Mouse (Mus musculus) thymus, postnatal 10 days (tissue): Measurements from ENCODE around the gene Ostm1.

Source experiments
- DNase-seq, 2 experiments: peaks; one replicate each; pipeline ENCODE4 v3.0.0; 2021; ENCODE audit warnings: low spot score in 2 of 2

The Ostm1 gene

GRCm38 (mm10) chr10:42582566-42583110, 984 bp upstream of the Ostm1 start:
- DNase-seq: no peak

GRCm38 (mm10) chr10:42583902-42584435, 347 bp downstream of the Ostm1 start:
- no peak for DNase-seq

GRCm38 (mm10) chr10:42584436-42584983, 888 bp downstream of the Ostm1 start:
- DNase-seq: no peak

- no peak for DNase-seq
These were observed 1.5 kb downstream of the Ostm1 start for GRCm38 (mm10) chr10:42585156-42585555.

GRCm38 (mm10) chr10:42585596-42586305, 2.1 kb downstream of the Ostm1 start:
- no peak for DNase-seq

- no peak for DNase-seq
These were observed 4.5 kb downstream of the Ostm1 start for GRCm38 (mm10) chr10:42587961-42588750.

GRCm38 (mm10) chr10:42589505-42589904, 5.9 kb downstream of the Ostm1 start:
- DNase-seq: no peak

GRCm38 (mm10) chr10:42590261-42591184, 6.9 kb downstream of the Ostm1 start:
- no peak for DNase-seq

- no peak for DNase-seq
These were observed 7.8 kb downstream of the Ostm1 start for GRCm38 (mm10) chr10:42591185-42591992.

GRCm38 (mm10) chr10:42591993-42592686, 8.5 kb downstream of the Ostm1 start:
- no peak for DNase-seq

GRCm38 (mm10) chr10:42593201-42593600, 9.6 kb downstream of the Ostm1 start:
- DNase-seq: no peak

GRCm38 (mm10) chr10:42598615-42599014, 15.0 kb downstream of the Ostm1 start:
- no peak for DNase-seq

GRCm38 (mm10) chr10:42601556-42601955, 17.9 kb downstream of the Ostm1 start:
- peak in 1 of 2 experiments; percentile 50 for DNase-seq

- DNase-seq: peak in 1 of 2 experiments; percentile 29
These were observed 21.3 kb downstream of the Ostm1 start for GRCm38 (mm10) chr10:42604874-42605273.

- DNase-seq: no peak
These were observed 23.1 kb downstream of the Ostm1 start for GRCm38 (mm10) chr10:42606757-42607156.

GRCm38 (mm10) chr10:42613075-42613474, 29.5 kb downstream of the Ostm1 start:
- no peak for DNase-seq

- no peak for DNase-seq
These were observed 30.2 kb downstream of the Ostm1 start for GRCm38 (mm10) chr10:42613639-42614381.

- no peak for DNase-seq
These were observed 31.1 kb downstream of the Ostm1 start for GRCm38 (mm10) chr10:42614766-42615165.

- DNase-seq: no peak
These were observed 34.7 kb downstream of the Ostm1 start for GRCm38 (mm10) chr10:42618291-42618690.
